Mouse (Mus musculus) thymus, adult 18-20 months (tissue): ENCODE measurements around the gene Macrod2.

Source experiments
- DNase-seq, 2 experiments: peaks; one replicate each; pipeline ENCODE4 v3.0.0; 2022; ENCODE audit warnings: mixed read lengths in 2 of 2

The Macrod2 gene

GRCm38 (mm10) chr2:141091320-141091719 is 696.2 kb downstream of the Macrod2 start:
- DNase-seq = no peak

GRCm38 (mm10) chr2:141117579-141117978 is 722.5 kb downstream of the Macrod2 start:
- DNase-seq = no peak

GRCm38 (mm10) chr2:141123875-141124274 is 728.8 kb downstream of the Macrod2 start:
- DNase-seq = no peak

- no peak for DNase-seq
Measured at GRCm38 (mm10) chr2:141125638-141126037, 730.5 kb downstream of the Macrod2 start.

DNA sequence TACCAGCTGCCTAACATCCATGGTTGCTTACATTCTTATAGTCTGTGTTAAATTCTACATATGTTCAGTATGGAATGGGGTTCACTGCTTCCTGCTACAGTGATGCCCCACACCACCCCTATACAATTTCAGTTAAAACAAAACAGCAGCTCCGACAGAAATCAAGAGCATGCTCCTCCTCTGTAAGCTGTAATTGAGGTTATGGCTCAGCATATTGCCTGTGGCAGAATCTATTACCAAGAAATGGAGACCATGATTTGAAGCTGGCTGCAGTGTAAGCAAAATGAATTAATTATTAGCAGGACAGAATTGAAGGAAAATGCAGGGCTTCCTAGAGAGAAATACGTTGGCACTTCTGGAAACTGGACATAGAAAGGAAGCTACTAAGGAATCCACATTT is 747.2 kb downstream of the Macrod2 start:
- DNase-seq = no peak

- no peak for DNase-seq
Measured at GRCm38 (mm10) chr2:141152011-141152772, 757.1 kb downstream of the Macrod2 start.

GRCm38 (mm10) chr2:141155972-141156371 is 760.9 kb downstream of the Macrod2 start:
- no peak for DNase-seq

DNA sequence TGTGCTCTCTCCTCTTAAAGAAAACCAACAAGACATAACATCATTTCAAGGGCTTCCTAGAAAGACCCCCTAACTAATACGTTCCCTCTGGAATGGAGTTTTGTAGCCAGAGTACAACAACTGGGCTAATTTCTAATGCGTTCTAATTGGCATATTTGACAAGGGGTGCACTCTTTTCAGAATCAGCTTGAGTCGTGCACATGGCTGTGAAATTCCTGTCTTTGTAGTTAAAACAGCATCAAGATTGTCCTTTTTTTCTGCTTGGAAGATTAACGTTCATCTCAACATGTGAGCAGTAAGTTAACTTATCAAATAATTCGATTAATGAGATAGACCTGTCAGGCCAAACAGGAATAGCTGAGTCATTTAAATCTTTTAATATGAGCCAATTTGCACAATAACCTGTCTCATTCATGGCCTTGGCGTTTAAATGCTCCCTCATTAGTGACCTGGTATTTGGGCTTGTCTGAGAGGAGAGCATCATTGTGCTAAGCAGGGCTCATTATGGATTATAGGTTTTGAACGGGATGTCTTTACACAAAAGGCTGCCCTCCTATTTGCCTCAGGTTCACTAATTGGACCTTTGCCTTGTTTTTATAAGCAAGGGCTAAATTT is 762.0 kb downstream of the Macrod2 start:
- no peak for DNase-seq

- DNase-seq = no peak
Measured at GRCm38 (mm10) chr2:141158161-141158560, 763.1 kb downstream of the Macrod2 start.

DNA sequence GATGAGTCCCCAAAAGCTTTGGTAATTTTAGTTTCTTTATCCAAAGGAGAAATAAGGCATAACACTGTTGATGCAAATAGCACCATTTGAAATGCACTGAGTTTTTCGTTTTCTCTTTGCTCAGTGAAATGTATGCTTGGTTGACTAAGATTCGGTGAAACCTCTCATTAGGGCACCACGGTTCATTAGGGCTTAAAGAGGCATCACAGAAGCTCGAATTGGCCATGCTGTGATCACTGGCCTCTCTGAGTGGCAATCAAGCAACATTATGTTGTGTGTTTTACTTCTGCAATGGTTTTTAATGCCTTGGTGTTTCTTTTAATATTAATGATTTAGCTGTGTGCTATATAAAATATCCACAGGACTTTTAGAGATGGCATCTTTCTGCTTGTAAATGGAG is 768.8 kb downstream of the Macrod2 start:
- no peak for DNase-seq

DNA sequence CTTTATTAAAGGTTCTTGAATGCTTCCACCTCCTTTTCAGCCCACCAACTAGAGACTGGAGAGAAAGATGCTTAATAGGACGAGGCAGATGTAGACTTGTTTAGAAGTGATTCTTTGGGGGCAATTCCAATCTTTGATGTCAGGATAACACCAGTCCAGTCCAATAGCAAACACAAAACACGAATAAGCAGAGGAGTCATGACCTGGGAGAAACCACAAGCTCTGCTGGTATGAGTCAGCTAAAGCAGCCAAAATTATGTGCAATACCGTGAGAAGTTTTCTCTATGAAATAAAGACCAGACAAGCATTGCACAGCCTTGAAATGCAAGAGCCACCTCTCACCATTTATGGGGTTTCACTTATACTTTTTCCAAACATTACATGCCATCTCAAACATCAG is 774.5 kb downstream of the Macrod2 start:
- DNase-seq = no peak

GRCm38 (mm10) chr2:141173167-141173566 is 778.1 kb downstream of the Macrod2 start:
- DNase-seq = no peak

DNA sequence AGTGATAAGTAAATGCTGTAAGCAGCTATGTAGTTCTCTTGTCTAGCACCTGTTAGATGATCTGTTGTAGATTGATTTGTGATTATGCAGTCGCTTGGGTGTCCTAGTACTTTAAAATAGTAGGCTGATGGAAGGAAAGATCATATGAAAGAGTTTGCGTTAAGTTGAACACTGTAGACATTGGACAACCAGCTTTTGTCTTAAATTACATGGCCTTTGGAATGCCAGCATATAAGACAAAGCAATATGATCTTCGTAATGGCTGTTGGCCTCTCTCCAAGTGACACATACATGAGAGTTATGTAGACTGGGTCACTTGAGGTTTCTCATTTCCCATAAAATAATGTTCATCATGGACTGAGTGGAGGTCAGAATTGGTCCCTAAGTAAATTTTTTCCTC is 778.5 kb downstream of the Macrod2 start:
- no peak for DNase-seq

GRCm38 (mm10) chr2:141180656-141181055 is 785.5 kb downstream of the Macrod2 start:
- DNase-seq = no peak

DNA sequence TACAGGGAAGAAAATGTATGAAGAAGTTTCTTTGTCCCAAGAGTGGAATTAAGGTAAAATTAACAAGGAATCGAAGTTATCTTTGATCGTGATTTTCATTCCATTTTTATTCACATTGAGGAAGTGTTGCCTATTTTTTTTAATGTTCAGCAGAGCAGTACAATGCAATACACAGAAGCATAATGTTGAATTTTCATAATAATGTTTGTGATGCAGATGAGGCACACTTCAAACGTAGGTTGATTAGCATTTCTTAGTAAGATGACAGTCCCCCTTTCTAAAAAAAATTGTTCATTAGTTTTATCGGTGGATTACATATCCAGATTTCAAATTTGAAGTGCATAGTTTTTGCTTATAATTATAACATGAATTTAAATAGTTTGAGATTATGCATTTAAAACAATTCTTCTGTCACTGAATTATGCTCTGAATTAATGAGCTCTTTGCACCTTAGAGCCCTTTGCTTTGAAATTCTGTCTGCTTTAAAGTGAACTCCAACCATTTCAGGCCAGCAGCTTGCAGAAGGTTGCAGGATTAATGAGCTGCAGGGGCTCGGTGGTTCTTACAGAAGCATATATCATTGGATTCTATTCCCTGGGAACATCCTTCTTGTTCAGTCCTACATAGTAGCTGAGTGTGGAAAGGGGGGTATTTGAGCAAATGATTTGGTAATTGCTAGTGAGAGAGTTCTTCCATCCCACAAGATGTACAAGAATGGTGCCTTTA is 787.1 kb downstream of the Macrod2 start:
- no peak for DNase-seq

DNA sequence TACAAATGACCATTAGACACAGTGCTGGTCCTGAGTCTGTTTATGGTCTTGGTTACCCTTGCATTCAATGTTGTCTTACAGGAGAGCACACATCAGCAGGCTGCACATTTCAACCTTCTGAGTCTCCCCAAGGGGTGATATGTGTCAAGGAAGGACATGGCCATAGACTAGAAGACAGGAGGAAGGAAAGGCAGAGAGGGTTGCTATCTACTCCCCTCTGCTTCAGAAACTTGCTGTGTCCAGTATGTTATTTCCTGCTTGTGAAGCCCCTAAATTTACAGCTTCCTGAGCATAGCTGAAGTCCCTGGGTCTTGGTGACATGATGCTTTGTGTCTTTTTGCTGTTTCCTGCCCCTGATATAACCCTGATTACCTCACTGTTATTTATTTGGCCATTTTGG is 799.4 kb downstream of the Macrod2 start:
- no peak for DNase-seq

- DNase-seq = no peak
Measured at GRCm38 (mm10) chr2:141200481-141200880, 805.4 kb downstream of the Macrod2 start.

GRCm38 (mm10) chr2:141201303-141202014 is 806.4 kb downstream of the Macrod2 start:
- no peak for DNase-seq

DNA sequence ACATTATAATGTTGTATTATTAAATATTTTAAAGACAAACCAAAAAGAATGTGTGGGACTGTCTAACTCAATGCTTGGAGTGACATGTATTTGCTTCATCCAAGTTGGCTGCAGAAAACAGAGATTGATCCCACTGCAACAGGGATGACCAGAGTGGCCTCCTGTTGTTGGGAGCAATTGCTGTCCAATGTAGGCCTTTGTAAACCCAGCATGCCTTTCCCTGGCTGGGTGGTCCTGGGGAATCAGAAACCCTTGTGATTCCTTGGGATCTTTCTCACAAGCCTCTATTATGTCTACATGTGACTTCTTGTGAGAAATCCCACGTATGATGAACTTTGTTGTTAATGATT is 806.9 kb downstream of the Macrod2 start:
- DNase-seq = no peak

DNA sequence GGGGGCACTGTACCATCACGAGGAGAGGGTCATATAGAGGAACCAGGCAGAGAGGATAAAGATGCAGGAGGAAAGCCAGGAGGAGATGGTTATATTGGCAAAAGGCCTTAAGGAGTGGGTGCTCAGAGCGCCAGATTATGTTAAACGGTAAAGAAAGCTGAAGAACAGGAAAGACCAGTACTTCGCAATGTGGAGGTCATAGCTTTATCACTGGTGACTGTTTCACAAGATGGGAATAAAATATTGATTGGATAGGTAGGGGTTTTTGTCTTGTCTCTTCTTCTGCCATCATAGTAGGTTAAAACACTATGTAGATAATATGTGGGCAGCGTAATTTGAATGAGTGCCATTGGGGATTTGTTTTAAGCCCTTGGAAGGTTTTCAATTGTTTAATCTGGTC is 816.2 kb downstream of the Macrod2 start:
- no peak for DNase-seq

- no peak for DNase-seq
Measured at GRCm38 (mm10) chr2:141212291-141212690, 817.2 kb downstream of the Macrod2 start.

- no peak for DNase-seq
Measured at GRCm38 (mm10) chr2:141217490-141217889, 822.4 kb downstream of the Macrod2 start.

GRCm38 (mm10) chr2:141217925-141218324 is 822.8 kb downstream of the Macrod2 start:
- DNase-seq = no peak
